Mouse (Mus musculus): ENCODE data around the gene Trak1. TPM values are rescaled to one million over a fixed set of nuclear protein-coding genes. Genes with fewer than 3 reads are reported as not detected.

Gene Trak1
- polyA plus RNA-seq, 1 experiment from 2014 or later, result 32.9 TPM

DNA sequence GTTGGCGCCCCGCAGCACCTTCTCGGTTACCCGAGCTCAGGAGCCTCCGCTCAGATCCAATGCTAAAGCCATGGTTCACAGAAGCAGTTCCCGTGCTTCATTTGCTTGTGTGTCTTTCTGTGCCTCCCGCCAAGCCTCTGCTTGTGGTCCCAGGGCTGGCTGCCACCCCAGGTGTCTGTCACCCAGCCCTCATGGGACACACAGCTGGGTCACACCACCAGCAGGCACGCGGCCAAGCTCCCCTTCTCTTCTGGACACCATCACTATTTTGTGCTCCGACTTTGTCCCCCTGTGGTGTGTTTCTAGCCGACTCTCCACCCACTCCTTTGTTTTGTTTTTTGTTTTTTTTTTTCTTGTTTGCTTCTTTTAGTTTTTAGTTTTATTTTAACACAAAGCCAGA, 170.2 kb downstream of the Trak1 start:
- Histone ChIP-seq H3K79me2 (ENCODE audit: inconsistent target) (no peaks in the 10 kb centered on the region), H3K4me3 (ENCODE audit: inconsistent target) (no peak overlapping the region), H3K27ac (no peak overlapping the region), H3K36me3 (ENCODE audit: inconsistent target) (peaks cover 66% of the 10 kb centered on the region; the same call in 1 of the 2 replicates)
- 91% methylated on average over 11 of the region's 11 CpGs for WGBS (ENCODE audit: missing documents)

DNA sequence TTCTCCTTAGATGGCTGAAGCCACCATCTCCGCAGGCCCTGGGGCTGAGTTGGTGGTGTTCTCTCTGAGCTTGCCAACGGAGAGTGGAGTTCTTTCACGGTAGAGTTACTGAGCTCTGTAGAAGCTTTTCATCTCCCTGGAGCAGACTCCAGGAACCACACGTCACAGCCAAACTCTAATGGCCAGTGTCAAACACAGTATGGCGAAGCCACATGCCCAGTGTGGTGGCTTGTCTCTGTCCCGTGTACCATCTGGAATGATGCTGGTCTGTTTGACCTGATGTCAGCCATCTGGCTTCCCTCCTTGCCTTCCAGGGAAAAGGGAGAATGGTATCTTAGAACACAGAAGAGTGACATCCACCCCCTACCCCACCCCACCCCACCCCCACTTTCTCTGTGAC, 172.4 kb downstream of the Trak1 start:
- WGBS (ENCODE audit: missing documents), result 91% methylated on average over 6 of the region's 6 CpGs
- no peaks in the 10 kb centered on the region for H3K79me2 ChIP-seq (ENCODE audit: inconsistent target)
- H3K36me3 ChIP-seq (ENCODE audit: inconsistent target), result peaks cover 73% of the 10 kb centered on the region
- H3K27ac ChIP-seq, result no peak overlapping the region
- no peak overlapping the region for H3K4me3 ChIP-seq (ENCODE audit: inconsistent target)

DNA sequence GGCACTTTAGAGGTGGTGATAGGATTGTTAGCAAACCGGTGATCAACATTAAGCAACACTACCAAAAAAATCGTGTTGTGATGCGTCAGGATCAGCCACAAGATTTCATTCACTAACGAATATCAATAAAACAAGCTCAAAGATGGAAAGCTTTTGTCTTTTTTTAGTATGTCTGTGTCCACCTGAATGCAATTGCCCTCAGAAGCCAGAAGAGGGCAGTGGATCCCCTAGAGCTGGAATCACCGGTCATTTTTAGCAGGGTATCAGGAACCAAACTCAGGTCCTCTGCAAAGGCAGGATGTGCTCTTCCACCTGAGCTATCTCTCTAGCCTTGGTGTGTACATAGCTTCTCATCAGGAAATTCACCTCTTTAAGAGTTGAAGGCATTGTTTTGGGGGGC, 177.5 kb downstream of the Trak1 start:
- Histone ChIP-seq H3K4me3 (ENCODE audit: inconsistent target) (no peak overlapping the region), H3K27ac (no peak overlapping the region), H3K36me3 (ENCODE audit: inconsistent target) (peaks cover 38% of the 10 kb centered on the region), H3K79me2 (ENCODE audit: inconsistent target) (no peaks in the 10 kb centered on the region)
- WGBS (ENCODE audit: missing documents), result 92% methylated on average over 5 of the region's 5 CpGs

DNA sequence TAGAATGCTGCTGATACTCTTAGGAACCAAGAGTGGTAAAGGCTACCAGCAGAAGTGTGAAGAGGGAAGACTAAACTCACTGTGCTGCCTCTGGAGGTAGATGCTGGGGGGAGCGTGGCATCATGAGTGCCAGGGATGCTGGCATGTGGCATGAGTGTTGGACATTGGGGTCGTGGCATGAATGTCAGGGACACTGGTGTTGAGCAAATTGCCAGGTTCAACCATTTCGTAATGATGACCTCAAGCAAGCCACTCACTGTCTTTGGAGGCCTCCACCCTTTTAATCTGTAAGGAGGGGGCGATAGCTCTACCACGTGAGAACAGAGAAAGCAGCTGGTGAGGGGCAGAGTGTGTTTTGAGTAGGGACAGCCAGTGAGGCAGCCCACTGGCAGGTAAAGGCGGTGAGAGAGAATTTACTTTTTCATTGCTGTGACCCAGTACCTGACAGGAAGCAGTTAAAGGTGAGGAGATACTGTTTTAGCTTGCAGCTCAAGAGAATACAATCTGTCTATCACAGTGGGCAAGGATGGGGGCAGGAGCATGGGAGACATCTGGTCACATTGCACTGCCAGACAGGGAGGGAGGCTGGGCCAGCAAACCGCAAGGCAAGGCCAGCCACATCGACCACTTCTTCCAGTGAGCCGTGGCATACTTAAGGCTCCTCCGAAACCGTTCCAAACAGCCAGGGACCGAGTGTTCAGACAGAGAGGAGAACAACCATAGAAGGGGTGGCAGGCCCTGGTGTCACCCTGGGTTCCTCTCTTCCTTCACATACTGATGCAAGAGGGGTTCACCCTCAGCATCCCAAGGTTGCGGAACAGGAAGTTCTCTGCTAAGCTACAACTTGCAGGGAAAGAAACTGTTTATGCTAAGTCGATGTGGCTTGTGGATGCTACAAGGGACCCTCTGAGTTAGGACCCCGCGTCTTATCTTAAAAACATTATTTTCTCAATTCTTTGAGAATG, 178.5 kb downstream of the Trak1 start:
- 62% methylated on average over 16 of the region's 16 CpGs for WGBS (ENCODE audit: missing documents)
- Histone ChIP-seq H3K27ac (no peak overlapping the region), H3K4me3 (ENCODE audit: inconsistent target) (no peak overlapping the region), H3K36me3 (ENCODE audit: inconsistent target) (peaks cover 31% of the 10 kb centered on the region), H3K79me2 (ENCODE audit: inconsistent target) (no peaks in the 10 kb centered on the region)

DNA sequence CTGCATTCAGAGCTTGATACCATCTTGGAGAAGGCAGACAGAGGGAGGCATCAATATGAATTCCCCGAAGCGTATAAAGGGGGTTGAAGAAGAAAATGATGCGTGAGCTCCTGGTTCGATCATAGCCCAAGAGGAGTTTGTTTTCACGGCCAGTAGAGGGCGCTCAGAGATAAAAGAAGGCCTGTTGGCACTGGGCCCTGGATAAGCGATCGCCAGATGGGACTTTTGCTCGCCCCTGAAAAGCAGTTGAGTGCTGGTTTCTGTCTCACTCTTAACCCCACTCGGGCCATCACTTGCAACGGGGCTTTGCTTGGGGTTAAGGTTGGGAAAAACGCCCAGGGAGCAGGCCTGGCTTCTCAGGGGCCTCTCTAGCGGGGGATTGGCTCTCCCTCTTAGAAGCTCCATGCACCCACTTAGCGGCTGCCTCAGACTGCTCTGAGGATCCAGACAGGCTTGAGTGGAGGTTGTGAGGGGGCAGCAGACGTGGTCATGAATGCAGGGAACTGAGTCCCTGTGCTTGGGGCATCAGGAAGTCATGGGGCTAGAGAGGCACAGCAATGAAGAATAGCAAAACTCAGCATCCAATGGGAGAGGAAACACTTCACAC, 180.1 kb downstream of the Trak1 start:
- 22% methylated on average over 15 of the region's 15 CpGs for whole genome bisulfite sequencing (ENCODE audit: missing documents)
- peaks cover 15% of the 10 kb centered on the region for H3K36me3 ChIP-seq (ENCODE audit: inconsistent target)
- H3K79me2 ChIP-seq (ENCODE audit: inconsistent target), result no peaks in the 10 kb centered on the region
- H3K4me3 ChIP-seq (ENCODE audit: inconsistent target), result no peak overlapping the region
- H3K27ac ChIP-seq, result no peak overlapping the region

DNA sequence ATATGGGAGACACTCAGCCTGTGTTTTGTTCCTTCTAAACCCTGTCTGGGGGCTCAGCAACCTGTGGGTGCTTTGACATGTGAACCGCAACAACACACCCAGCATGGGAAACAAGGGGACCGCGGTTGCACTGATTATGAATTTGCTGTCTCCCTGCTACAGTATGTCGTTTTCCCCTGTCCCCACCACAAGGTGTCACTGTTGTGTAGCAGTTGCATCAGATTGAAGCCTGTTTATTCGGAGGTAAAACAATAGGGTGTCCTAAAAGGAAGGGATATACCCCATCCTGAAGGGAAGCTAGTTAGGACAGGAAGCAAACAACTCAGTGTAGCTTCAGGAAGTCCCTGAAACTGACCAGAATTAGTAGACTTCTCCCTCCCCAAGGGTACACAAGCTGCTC, 182.2 kb downstream of the Trak1 start:
- no peak overlapping the region for H3K27ac ChIP-seq
- H3K79me2 ChIP-seq (ENCODE audit: inconsistent target), result no peaks in the 10 kb centered on the region
- H3K4me3 ChIP-seq (ENCODE audit: inconsistent target), result no peak overlapping the region
- whole genome bisulfite sequencing (ENCODE audit: missing documents), result 13% methylated on average over 5 of the region's 5 CpGs
- H3K36me3 ChIP-seq (ENCODE audit: inconsistent target), result no peaks in the 10 kb centered on the region

DNA sequence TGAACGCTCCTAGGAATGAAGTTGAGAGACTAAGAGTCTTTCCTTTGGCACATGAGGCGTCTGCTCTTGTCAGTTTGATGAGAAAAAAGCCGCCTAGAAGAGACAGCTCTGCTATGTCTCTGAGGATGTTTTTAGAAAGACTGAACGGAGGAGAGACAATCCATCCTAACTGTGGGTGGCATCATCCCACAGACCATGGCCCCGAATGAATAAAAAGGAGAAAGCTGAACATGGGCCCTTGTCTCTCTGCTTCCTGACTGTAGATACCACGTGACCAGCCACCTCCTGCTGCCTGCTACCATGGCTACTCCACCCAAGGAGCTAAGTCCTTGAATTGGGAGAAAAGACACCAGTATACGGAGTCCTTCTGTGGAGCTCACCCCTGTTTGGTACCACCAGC, 189.9 kb downstream of the Trak1 start:
- H3K36me3 ChIP-seq (ENCODE audit: inconsistent target), result no peaks in the 10 kb centered on the region
- H3K4me3 ChIP-seq (ENCODE audit: inconsistent target), result no peak overlapping the region
- 84% methylated on average over 7 of the region's 7 CpGs for WGBS (ENCODE audit: missing documents)

DNA sequence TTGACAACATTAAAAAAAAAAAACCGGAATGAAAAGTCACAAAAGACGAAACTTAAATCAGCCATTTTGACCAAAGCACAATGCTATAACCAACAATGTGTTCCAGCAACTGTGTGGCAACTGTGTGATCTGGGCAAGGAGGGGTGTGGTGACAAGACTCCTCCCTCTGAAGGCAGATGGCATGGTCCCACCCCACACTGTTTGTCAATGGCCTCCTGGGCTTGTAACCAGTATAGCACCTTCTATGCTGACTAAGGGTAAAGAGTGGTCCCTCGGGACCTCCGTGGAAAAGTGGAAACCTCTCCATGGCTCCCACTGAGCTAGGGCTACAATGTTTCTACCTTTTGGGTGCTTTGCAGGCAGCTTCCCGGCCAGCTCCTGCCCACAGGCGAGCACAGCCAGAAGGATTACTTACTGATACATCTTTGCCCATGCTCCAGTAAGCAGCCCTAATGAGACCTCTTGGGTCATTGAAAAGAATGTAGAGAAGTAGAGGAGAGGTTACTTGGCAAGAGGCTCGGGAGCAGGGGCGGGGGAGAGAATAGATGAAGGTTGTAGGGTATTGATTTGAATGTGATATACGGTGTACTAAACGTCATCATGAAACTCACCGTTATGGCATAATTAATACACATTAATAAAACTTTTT, 194.4 kb downstream of the Trak1 start:
- Histone ChIP-seq H3K27ac (no peak overlapping the region), H3K79me2 (ENCODE audit: inconsistent target) (no peaks in the 10 kb centered on the region), H3K4me3 (ENCODE audit: inconsistent target) (no peak overlapping the region), H3K36me3 (ENCODE audit: inconsistent target) (no peaks in the 10 kb centered on the region)
- 85% methylated on average over 11 of the region's 11 CpGs for WGBS (ENCODE audit: missing documents)

More for the DNA sequence above, 189.9 kb downstream of the Trak1 start:
- H3K79me2 ChIP-seq (ENCODE audit: inconsistent target), result no peaks in the 10 kb centered on the region
- H3K27ac ChIP-seq, result no peak overlapping the region

GRCm38 (mm10) chr9:121494006-121494767, 196.9 kb downstream of the Trak1 start:
- WGBS (ENCODE audit: missing documents), result 10% methylated on average over 48 of the region's 48 CpGs
- no peaks in the 10 kb centered on the region for H3K79me2 ChIP-seq (ENCODE audit: inconsistent target)
- H3K4me3 ChIP-seq (ENCODE audit: inconsistent target), result no peak overlapping the region
- H3K27ac ChIP-seq, result no peak overlapping the region
- H3K36me3 ChIP-seq (ENCODE audit: inconsistent target), result no peaks in the 10 kb centered on the region

DNA sequence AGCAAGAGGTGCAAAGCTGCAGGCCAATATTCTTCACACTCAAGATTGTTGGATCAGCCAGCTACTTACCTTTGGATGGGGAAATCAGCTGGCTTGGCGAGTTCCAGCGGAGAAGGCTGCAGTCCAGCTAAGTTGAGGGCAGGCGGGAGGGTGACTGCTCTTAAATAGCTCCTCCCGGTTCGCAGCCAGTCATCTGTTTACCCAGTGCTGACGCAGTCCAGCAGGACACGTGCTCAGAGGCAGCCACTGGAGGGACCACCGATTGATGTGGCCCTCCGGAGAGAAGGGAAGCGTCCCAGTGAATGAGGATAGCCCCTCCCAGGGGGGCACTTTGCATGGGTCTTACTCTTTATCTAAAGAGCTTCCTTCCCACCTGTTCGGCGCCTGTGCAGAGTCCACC, 198.2 kb downstream of the Trak1 start, which contains the start of gene Cck:
TSS of gene Cck (minus strand) at position 166 of the 400 bp plus-strand sequence.
- Histone ChIP-seq H3K36me3 (ENCODE audit: inconsistent target) (no peaks in the 10 kb centered on the region), H3K79me2 (ENCODE audit: inconsistent target) (no peaks in the 10 kb centered on the region), H3K4me3 (ENCODE audit: inconsistent target) (no peak within 1 kb of the TSS), H3K27ac (no peak within 1 kb of the TSS)
- WGBS (ENCODE audit: missing documents), result 9% methylated on average over 12 of the region's 12 CpGs

DNA sequence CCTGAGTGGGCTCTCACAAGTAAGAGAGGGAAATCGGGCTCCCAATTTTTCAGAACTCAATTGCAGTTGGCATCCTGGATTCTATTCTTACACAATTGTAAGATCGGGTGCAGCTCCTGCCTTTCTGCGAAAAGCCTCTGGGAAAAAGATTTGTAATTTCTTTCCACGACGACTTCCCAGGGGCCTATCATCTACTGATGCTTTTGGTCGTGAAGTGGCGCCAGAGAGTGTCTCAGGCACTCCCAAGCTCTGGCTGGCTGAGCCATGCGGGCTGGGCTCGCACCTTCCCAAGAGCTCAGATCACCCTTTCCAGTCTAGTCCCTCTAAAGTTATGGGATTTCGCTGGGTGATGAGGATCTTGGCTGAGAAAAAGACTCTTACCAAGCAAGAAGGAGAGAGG, 198.8 kb downstream of the Trak1 start:
- Histone ChIP-seq H3K4me3 (ENCODE audit: inconsistent target) (no peak overlapping the region), H3K36me3 (ENCODE audit: inconsistent target) (no peaks in the 10 kb centered on the region), H3K27ac (no peak overlapping the region), H3K79me2 (ENCODE audit: inconsistent target) (no peaks in the 10 kb centered on the region)
- 44% methylated on average over 10 of the region's 10 CpGs for WGBS (ENCODE audit: missing documents)

- H3K36me3 ChIP-seq (ENCODE audit: inconsistent target), result no peaks in the 10 kb centered on the region
- H3K79me2 ChIP-seq (ENCODE audit: inconsistent target), result no peaks in the 10 kb centered on the region
- H3K27ac ChIP-seq, result no peak overlapping the region
- 94% methylated on average over 8 of the region's 8 CpGs for WGBS (ENCODE audit: missing documents)
- no peak overlapping the region for H3K4me3 ChIP-seq (ENCODE audit: inconsistent target)
Observed at GRCm38 (mm10) chr9:121505346-121505745, 208.0 kb downstream of the Trak1 start.

DNA sequence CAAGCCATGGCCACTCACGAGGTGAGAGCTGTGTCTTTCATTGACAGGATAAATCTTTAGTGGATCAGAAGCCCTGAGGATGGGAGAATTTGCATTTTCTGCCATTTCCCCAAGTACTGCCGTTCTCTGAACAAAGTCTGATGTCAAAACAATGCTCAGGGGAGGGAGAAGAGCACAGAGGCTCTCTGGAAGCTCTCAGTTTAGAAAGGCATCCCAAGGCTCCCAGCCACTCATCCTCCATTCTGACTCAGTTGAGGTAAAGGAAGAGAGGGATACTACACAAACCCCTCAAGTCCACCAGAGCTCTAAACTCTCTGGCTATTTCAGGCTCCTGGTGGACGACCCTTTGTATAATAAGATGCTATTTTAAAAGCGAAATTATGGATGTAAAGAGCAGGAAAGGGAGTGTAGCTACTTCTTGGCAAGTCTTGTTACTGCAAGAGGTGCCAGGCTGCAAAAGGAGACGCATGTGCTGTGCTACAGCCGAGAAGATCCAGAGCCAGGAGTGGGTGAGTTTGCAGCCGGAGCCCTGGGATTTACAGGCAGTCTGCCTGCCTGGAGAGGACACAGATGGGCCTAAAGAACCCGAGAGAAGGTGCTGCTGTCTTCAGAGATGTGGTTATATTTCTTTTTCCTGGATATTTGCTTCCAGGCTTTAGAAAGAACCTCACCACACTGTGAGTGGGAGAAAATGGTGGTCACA, 209.3 kb downstream of the Trak1 start:
- Histone ChIP-seq H3K36me3 (ENCODE audit: inconsistent target) (no peaks in the 10 kb centered on the region), H3K4me3 (ENCODE audit: inconsistent target) (no peak overlapping the region), H3K79me2 (ENCODE audit: inconsistent target) (no peaks in the 10 kb centered on the region), H3K27ac (no peak overlapping the region)
- 75% methylated on average over 8 of the region's 8 CpGs for WGBS (ENCODE audit: missing documents)

DNA sequence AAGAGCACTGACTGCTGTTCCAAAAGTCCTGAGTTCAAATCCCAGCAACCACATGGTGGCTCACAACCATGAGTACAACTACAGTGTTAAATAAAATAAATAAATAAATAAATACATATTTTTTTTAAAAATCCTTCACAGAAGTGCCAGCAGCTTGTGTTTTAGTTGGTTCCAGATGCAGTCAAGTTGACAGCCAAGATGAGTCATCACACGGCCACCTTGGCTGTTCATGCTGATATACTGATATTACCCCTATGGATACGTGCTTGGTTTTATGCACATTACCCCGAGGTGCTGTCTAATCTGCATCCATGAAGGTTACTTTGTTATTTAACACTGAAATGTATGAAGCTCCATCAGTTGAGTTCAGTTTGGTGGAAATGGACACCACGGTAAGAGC, 214.6 kb downstream of the Trak1 start:
- Histone ChIP-seq H3K4me3 (ENCODE audit: inconsistent target) (no peak overlapping the region), H3K79me2 (ENCODE audit: inconsistent target) (no peaks in the 10 kb centered on the region), H3K36me3 (ENCODE audit: inconsistent target) (no peaks in the 10 kb centered on the region), H3K27ac (no peak overlapping the region)
- 91% methylated on average over 4 of the region's 4 CpGs for WGBS (ENCODE audit: missing documents)

All from macrophage (primary cell).